Mouse (Mus musculus) hematopoietic stem cell, adult 5-6 weeks (primary cell): ENCODE measurements at regions not wholly inside any gene's neighbourhood (a gene's known extent, or its start where the extent isn't known, plus 50 kb on each side); places are given as distances from the start of the nearest gene placed in this dataset.
A peak's percentile ranks its signal among the peaks of the same experiment; 100 is the strongest.

Experiments
- ATAC-seq, 2 experiments: fragments of 125-278 bp in 1 of 2; replicated peaks in 1 of 2; 2 replicates each; pipeline ENCODE4 v1.8.0; 2016 to 2017; ENCODE audit warnings: inconsistent platforms in 2 of 2, mild to moderate bottlenecking in 2 of 2, moderate number of reproducible peaks in 2 of 2, low read depth in 1 of 2, moderate TSS enrichment in 1 of 2; ENCODE audit not compliant: low FRiP score in 2 of 2, poor library complexity in 2 of 2, severe bottlenecking in 2 of 2, insufficient read depth in 1 of 2, low TSS enrichment in 1 of 2

DNA sequence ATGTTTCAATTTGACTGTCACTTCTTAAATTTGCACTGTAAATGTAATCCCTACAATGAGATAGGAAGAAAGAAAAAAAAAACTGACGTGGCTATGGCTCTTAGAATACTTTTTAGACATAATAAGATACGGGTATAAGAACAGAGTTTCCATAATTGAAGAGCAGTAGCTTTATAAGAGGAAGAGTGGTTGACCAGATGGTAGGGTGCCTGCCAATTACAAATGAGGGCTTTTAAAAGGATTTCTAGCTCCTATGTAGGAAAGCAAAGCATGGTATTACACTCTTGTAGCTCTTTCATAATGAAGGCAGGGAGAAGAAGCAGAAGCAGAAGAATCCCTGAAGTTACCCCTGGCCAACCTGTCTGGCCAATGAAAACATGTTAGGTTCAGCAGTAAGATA, 239.7 kb upstream of the Car10 start:
- no peak for ATAC-seq

DNA sequence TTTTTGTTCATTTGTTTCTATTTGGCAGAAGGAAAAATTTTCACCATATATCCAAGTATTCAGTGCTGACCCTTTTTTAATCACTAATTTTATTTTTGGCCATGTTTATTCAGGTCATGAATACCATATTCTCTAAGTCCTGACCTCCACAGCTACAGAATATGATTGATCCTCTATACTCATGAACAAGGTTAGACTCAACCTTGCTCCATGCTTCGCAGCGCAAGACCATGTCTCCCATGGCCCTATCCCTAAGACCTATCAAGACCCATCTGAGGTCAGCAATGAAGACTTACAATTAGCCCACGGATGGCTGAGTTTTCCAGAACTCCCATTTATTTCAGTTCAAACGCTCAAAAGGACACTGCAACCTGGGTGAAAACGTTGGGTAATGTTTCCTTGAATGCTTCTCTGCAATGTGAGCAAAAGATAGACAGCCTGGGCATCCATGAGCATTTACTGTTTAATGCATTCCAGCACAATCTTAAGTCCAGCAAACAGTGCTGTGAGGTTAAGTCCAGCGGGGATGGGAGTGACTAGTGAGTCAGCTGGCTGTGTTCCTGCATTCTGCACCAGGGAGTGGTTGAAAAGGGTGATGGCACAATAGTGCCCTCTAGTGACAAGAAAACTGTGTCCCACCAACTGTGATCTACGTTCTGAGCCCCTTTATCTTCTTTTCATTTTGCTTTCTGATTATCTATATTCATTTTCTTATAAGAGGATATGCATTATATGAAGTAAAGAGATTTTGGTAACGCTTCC, 208.0 kb upstream of the Car10 start:
- peak; percentile 59 to 62; a peak in 3 of 4 replicates for ATAC-seq

DNA sequence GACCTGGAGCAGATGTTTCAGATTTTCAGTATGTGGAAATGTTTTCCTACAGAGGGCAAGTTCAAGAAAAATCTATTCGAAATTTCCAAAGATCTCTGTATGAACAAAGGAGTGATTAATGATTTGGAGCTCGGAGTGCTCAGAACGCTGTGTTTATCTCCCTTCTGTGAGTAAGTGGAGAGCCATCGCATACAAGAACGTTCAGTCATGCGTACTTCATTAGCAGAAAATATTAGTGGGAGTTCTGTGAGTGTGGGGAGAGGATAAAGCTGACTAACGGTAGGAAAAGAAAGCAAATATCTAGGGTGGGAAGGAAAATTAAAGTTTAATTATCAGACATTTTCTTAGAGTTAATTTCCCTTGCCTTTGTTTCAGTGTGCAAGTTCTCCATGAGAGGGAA, 198.5 kb upstream of the Car10 start:
- ATAC-seq = no peak
